Mouse (Mus musculus): Measurements from ENCODE around the gene Blnk. TPM values are rescaled to one million over a fixed set of nuclear protein-coding genes. Genes with fewer than 3 reads are reported as not detected.

Gene Blnk
- total RNA-seq, 2 experiments from 2014 or later, result 0.83 to 1.00 TPM

DNA sequence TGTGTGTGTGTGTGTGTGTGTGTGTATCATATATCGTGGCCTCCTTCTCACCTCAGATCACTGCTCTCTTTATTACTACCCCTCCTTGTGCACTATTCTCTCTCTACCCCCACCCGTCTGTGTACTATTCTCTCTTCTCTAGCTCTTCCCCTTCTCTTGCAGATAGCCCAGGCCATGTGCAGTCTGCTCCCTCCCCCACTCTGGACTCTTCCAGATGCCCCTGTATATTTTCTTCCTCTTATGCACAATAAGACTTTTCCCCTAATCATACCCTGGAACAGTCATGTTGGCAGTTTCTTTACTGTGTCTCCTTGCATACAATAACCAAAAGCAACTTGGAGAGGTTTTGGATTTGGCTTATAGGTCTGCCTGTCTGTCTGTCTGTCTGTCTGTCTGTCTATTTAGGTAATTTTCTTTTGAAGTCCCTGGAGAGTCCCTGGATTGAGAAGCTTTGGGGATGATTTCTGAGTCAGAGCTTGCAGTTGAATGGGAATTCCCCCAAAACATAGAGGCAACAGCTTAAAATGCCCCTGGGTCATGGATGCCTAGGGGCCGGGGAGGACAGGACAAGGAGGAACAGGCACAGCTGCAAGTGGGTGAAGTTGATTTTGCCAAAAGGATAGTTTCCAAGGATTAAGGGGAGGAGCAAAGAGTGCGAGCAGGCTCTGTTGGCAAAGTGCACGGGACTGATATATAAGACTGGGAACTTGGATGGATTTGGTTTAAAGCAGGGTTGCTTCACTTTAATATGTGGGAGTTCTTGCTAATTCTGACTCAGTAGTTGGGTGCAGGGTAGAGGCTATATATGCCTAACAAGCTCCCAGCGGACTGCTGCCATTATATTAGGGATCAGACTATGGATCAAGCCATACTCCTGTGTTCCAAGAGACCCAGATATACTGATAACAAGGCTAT lies 29.1 kb downstream of the Blnk start:
- no peak for DNase-seq

- no peak for DNase-seq
Observed at GRCm38 (mm10) chr19:40964367-40964891, 29.9 kb downstream of the Blnk start.

DNA sequence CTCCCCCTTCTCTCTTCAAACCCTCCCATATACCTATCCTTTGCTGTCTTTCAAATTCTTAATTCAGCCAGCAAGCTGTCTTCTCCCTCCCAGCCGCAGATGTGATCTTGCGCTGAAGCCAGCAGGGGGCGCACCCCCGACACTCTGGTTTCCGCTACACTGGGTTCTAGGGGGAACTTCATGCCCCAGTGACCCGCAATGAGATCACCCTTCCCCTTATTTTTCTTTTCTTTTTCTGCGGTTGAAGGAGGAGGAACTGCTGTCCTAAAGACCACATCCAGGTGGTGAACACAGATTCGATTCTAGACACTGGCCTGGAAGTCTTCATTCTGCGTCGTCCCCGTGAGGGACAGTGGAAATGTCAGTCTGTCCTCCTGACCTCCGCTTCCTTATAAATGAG lies 31.3 kb downstream of the Blnk start:
- DNase-seq, result peak; percentile 13

DNA sequence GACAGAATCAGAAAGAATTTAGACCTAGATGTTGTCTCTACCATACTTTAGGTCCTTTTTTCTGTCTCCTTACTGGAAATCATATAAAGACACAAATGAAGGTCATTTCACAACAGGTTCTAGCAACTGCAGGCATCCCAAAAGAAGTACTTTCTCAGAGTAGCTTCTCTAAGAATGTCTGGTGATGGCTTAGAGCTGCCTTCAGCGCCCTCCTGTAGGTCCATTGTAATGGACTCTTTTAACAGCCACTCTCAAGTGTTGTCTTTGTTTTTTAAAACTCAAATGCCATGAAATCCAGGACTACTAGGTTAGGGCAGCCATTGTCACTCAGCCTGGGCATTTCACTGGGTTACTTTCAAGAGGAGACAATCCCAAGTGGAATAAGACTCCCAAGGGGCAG lies 35.4 kb downstream of the Blnk start:
- no peak for DNase-seq

- no peak for DNase-seq
Observed at GRCm38 (mm10) chr19:40946937-40947577, 47.3 kb downstream of the Blnk start.

- no peak for DNase-seq
Observed at GRCm38 (mm10) chr19:40943552-40943951, 50.8 kb downstream of the Blnk start.

- no peak for DNase-seq
Observed at GRCm38 (mm10) chr19:40936038-40936437, 58.3 kb downstream of the Blnk start.

DNA sequence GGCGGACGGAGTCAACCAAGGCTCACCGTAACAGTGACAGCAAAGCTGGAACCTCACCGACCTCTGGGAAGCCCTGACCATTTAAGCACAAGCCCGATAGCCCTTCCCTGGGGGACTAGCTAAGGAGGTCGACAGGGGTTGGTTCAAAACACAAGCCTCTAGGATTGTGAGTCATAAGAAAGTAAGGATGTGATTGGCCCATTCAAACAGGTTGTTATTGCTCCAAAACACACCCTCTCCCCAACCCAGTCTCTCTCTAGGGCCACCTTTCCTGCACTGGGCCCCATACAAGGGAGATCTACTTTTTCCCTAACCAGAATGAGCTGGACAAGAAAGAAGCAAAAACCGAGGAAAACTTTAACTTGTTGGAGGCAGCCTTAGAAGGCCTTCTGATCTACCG lies 59.0 kb downstream of the Blnk start:
- DNase-seq, result no peak

GRCm38 (mm10) chr19:40931581-40932369 lies 62.6 kb downstream of the Blnk start:
- DNase-seq, result no peak

DNA sequence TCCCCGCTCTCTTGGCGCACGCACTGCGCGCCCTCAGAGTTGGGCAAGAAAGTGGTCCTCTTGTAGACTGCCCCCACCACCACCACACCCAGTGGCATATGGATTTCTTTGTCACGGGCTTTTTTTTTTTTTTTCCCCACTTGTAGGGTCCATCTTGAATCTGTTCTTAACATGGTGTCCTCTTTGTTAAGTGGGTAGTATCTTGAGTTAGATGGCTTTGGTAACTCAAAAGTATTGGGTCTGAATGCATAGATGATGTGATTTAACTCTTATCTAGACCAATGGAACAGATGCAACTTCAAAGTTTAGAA lies 99.0 kb downstream of the Blnk start:
- DNase-seq, result no peak

GRCm38 (mm10) chr19:40894519-40895392 lies 99.6 kb downstream of the Blnk start, which contains the start of gene Zfp518a:
Gene Zfp518a, plus strand, starts transcription at chr19:40894705.
- peak; percentile 88 for DNase-seq

DNA sequence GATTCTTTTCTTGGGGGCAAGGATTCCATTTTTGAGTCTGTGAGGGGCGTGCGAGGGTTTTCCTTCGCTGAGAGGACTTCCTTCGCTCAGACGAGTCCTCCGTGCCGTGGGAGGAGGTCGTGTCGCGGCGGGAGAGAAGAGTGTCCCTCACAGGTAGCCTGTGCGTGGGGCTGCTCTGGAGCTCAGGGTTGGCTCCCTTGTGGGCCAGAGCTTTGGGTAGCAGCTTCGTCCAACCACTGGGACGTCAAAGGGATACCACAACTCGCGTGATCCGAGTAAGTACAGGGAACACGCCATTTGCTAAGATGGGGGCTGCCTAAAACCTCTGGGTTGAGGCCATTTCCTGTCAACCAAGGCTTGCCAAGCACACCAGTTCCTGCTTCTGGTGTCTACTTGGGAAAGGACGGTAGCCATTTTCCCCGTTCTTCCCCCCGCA lies 100.2 kb downstream of the Blnk start:
- no peak for DNase-seq

DNA sequence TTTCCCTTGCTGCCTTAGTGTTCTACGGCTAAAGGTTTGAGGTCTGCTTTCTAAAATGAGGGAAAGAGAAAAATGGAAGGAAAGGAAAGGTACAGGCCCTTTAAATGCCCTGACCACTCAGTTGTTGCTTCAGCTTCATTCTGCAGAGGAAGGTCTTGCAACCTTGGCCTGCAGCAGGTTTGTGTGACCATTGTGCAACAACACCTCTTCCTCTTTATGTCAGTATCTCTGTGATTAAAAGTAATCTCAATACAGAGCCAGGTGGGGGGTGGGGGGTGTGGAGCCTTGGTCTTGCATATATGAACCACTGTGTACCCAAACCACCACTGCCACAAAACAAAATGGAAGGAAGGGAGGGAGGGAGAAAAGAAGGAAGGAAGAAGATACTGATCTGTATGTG lies 105.4 kb downstream of the Blnk start:
- no peak for DNase-seq

DNA sequence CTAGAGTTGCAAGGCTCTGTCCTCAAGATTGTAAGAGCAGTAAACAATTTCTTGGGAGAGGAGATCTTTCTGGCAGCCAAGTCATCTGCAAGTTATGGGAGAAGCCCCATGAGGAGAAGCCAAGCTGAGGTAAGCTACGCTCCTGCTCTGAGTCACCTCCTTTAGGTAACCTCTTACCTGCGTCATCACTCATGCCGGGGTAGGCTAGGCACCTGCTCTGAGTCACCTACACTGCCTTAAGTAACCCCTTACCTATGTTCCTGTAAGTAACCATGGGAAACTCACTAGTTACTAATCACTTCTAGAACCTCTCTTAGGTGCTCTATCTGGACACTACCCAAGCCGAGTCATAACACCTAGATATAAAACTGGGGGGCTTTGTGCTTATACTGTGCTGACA lies 112.6 kb downstream of the Blnk start:
- no peak for DNase-seq

Small RNA genes within 50 kb of the gene (microRNA-seq; reads per million reads assigned to microRNA genes)
- gene Mir8092 (ENCODE audit: borderline replicate concordance in 2 of 2), result 0 reads per million in 2 experiments

Other genes starting within 250 kb of the Blnk start
- not detected for gene Cc2d2b, start 245.8 kb downstream of the Blnk start, total RNA-seq (2021)
- 1 to 10 TPM; 2.9 to 3.5 TPM for gene Ccnj, start 163.3 kb downstream of the Blnk start, total RNA-seq (2021)
- 1 to 10 TPM; 3.1 to 3.8 TPM for gene Zfp518a, start 99.8 kb downstream of the Blnk start, total RNA-seq (2021)
- under 1 TPM in 1 of 2 experiments, not detected in 1; 0.19 TPM for gene Dntt, start 34.7 kb upstream of the Blnk start, total RNA-seq (2021)
- gene Opalin, start 82.6 kb upstream of the Blnk start, total RNA-seq (2021), result not detected
- gene Tll2, start 212.3 kb upstream of the Blnk start, total RNA-seq (2021), result under 1 TPM in 1 of 2 experiments, not detected in 1; 0.24 TPM

All from gastrocnemius, postnatal 25 days (tissue).